13 mouse cellular contexts compared by ENCODE assay signal in the genomic region with DNA sequence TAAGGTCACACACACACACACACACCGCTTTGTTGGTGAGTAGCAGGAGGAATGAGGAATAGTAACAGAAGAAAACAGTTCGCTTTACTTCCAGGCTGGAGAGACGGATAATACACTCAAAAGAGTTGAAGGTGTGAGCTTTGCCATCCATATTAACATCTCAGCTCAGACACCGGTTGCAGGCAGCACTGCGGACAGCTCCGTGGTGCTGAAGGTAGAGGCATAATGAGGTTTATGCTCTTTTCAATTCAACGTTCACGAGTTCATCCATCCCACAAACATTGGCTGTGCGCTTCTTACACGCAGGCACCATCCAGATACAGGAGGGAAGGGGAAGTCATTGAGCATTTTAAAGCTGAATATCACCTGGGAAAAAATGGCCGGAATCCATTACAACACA. TPM values are rescaled to one million over a fixed set of nuclear protein-coding genes. Genes with fewer than 3 reads are reported as not detected.
DNase-seq lines count a peak whose midpoint lies in the region; ATAC-seq and TF ChIP-seq lines count a peak whose summit lies in the region.
"Had no signal": no experiment of that assay in that cellular context is flagged by ENCODE, and none has a peak within 500 bp of the region (broad histone marks: within the 10 kb centered on the region; RNA-seq: fewer than 3 reads in every experiment).

No protein-coding gene starts in this region.

- H3K4me1 ChIP-seq in liver, embryonic 11.5 days (replicated peaks; ENCODE audit: control insufficient read depth, insufficient read depth, low read length), result no peaks in the 10 kb centered on the region
- no peaks in the 10 kb centered on the region for H3K4me1 ChIP-seq in limb, embryonic 14.5 days (ENCODE audit: control insufficient read depth, insufficient read depth, low read length)
- 0 out of 2 replicates have a peak, but pooled peaks cover 3% of the 10 kb centered on the region for H3K4me1 ChIP-seq in midbrain, embryonic 13.5 days (replicated peaks)
- H3K4me1 ChIP-seq: forebrain, embryonic 10.5 days had no signal

- no peaks in the 10 kb centered on the region for H3K36me3 ChIP-seq in liver, embryonic 11.5 days (ENCODE audit: control insufficient read depth, insufficient read depth, low read length)
- H3K36me3 ChIP-seq in limb, embryonic 14.5 days (ENCODE audit: control insufficient read depth, insufficient read depth, low read length), result no peaks in the 10 kb centered on the region
- no peaks in the 10 kb centered on the region for H3K36me3 ChIP-seq in midbrain, embryonic 13.5 days
- H3K36me3 ChIP-seq: forebrain, embryonic 10.5 days had no signal

- H3K4me3 ChIP-seq in liver, embryonic 11.5 days (ENCODE audit: low read depth, low read length), result no peak overlapping the region
- H3K4me3 ChIP-seq in limb, embryonic 14.5 days (replicated peaks; ENCODE audit: low read length), result no peak overlapping the region
- H3K4me3 ChIP-seq in midbrain, embryonic 13.5 days (replicated peaks), result no peak overlapping the region
- H3K4me3 ChIP-seq: forebrain, embryonic 10.5 days had no signal

- no peak overlapping the region for H3K9ac ChIP-seq in liver, embryonic 11.5 days (ENCODE audit: low read depth, low read length)
- no peak overlapping the region for H3K9ac ChIP-seq in limb, embryonic 14.5 days (ENCODE audit: low read depth, low read length, severe bottlenecking)
- H3K9ac ChIP-seq in midbrain, embryonic 13.5 days (replicated peaks), result no peak overlapping the region

- TF ChIP-seq POLR2A in limb, embryonic 14.5 days (IDR thresholded peaks at IDR 0.05; ENCODE audit: borderline replicate concordance, extremely low read depth, insufficient read depth, insufficient read length), result no peak

- H3K27ac ChIP-seq in liver, embryonic 11.5 days (ENCODE audit: low read depth, low read length), result no peak overlapping the region
- no peak overlapping the region for H3K27ac ChIP-seq in limb, embryonic 14.5 days (replicated peaks; ENCODE audit: low read depth, low read length)
- H3K27ac ChIP-seq in midbrain, embryonic 13.5 days, result no peak overlapping the region
- H3K27ac ChIP-seq: forebrain, embryonic 10.5 days had no signal

- H3K9me3 ChIP-seq in liver, embryonic 11.5 days (ENCODE audit: control insufficient read depth, low read length), result no peaks in the 10 kb centered on the region
- no peaks in the 10 kb centered on the region for H3K9me3 ChIP-seq in limb, embryonic 14.5 days (ENCODE audit: control insufficient read depth, low read length)
- no peaks in the 10 kb centered on the region for H3K9me3 ChIP-seq in midbrain, embryonic 13.5 days
- H3K9me3 ChIP-seq: forebrain, embryonic 10.5 days had no signal

- no peak overlapping the region for H3K4me2 ChIP-seq in liver, embryonic 11.5 days
- no peak overlapping the region for H3K4me2 ChIP-seq in limb, embryonic 14.5 days (replicated peaks; ENCODE audit: low read depth, low read length, severe bottlenecking)
- no peak overlapping the region for H3K4me2 ChIP-seq in midbrain, embryonic 13.5 days (replicated peaks)

- ATAC-seq in liver, embryonic 11.5 days (replicated peaks; ENCODE audit: low FRiP score), result no peak
- no peak for ATAC-seq in limb, embryonic 14.5 days (ENCODE audit: low FRiP score, low read depth)
- ATAC-seq in midbrain, embryonic 13.5 days, result no peak
- ATAC-seq in inflammation-experienced regulatory T-cells, adult 6 months, result no peak

- H3K27me3 ChIP-seq in liver, embryonic 11.5 days (replicated peaks; ENCODE audit: control insufficient read depth, insufficient read depth, low read length), result peaks cover 6% of the 10 kb centered on the region
- H3K27me3 ChIP-seq in limb, embryonic 14.5 days (ENCODE audit: control insufficient read depth, insufficient read depth, low read length), result no peaks in the 10 kb centered on the region
- no peaks in the 10 kb centered on the region; the same call in 1 of the 2 replicates for H3K27me3 ChIP-seq in midbrain, embryonic 13.5 days

- DNase-seq in adrenal gland, postnatal 10 days, result peak; percentile 23
- no peak for DNase-seq in adrenal gland, postnatal 25 days
- DNase-seq in liver, result peak; percentile 21
- DNase-seq in liver, embryonic 11.5 days (ENCODE audit: low spot score), result no peak
- DNase-seq in adipocyte (ENCODE audit: low spot score), result peak; percentile 32
- peak; percentile 74 for DNase-seq in limb, embryonic 14.5 days (ENCODE audit: low spot score)
- DNase-seq: cerebellum, postnatal 10 days; kidney, adult 18-20 months had no signal

- WGBS in liver, embryonic 11.5 days, result 27% methylated on average over 11 of the region's 11 CpGs
- WGBS in limb, embryonic 14.5 days, result 26% methylated on average over 11 of the region's 11 CpGs
- 30% methylated on average over 11 of the region's 11 CpGs for WGBS in midbrain, embryonic 13.5 days

RNA-seq across cellular contexts. Expression of a gene that starts 41.2 kb away (rescaled TPM):
- 1 to 10 TPM in 1 of 2 experiments, under 1 TPM in 1; 0.63 to 1.3 TPM for total RNA-seq in adrenal gland, postnatal 10 days (2021)
- 0.64 TPM in 1 of 2 replicates, not detected in the other for total RNA-seq in adrenal gland, postnatal 25 days (2021)
- polyA plus RNA-seq in liver, embryonic 11.5 days (2014; fragmentation: Nextera tagmentation; extraction: Ambion mirVana), result 0.06 and 0.10 TPM in 2 replicates
- 3.4 and 3.6 TPM in 2 replicates for polyA plus RNA-seq in limb, embryonic 14.5 days (2012; rRNA removed)
- polyA plus RNA-seq in limb, embryonic 14.5 days (2014; fragmentation: Nextera tagmentation; extraction: Ambion mirVana), result 3.1 and 3.5 TPM in 2 replicates
- 14.8 and 18.9 TPM in 2 replicates for polyA plus RNA-seq in midbrain, embryonic 13.5 days (2015; fragmentation: Nextera tagmentation; extraction: Ambion mirVana)
- not detected for polyA plus RNA-seq in inflammation-experienced regulatory T-cells, adult 6 months (2017; shearing (Covaris generic))
- total RNA-seq: heart, adult 18-20 months had no signal
- polyA plus RNA-seq: spleen, adult 2 months had no signal

RNA-seq across cellular contexts. Expression of a gene that starts 45.7 kb away (rescaled TPM):
- total RNA-seq in adrenal gland, postnatal 10 days (2021), result 10 to 100 TPM; 18.3 to 23.7 TPM
- total RNA-seq in adrenal gland, postnatal 25 days (2021), result 21.1 and 30.9 TPM in 2 replicates
- polyA plus RNA-seq in liver, embryonic 11.5 days (2014; fragmentation: Nextera tagmentation; extraction: Ambion mirVana), result 20.8 and 25.3 TPM in 2 replicates
- 12.2 and 15.1 TPM in 2 replicates for polyA plus RNA-seq in limb, embryonic 14.5 days (2012; rRNA removed)
- 19.6 and 23.6 TPM in 2 replicates for polyA plus RNA-seq in limb, embryonic 14.5 days (2014; fragmentation: Nextera tagmentation; extraction: Ambion mirVana)
- polyA plus RNA-seq in midbrain, embryonic 13.5 days (2015; fragmentation: Nextera tagmentation; extraction: Ambion mirVana), result 14.7 and 15.7 TPM in 2 replicates
- 10 to 100 TPM; 35.8 to 50.1 (median 42.6) TPM for polyA plus RNA-seq in inflammation-experienced regulatory T-cells, adult 6 months (2017; shearing (Covaris generic))

Comparison
In these comparisons a context has a peak if more than half of its experiments do, and no peak if none do; other contexts are left out.
1. DNase-seq: peak in adrenal gland, postnatal 10 days (single experiment), liver (single experiment), adipocyte (single experiment) and limb, embryonic 14.5 days (single experiment); none in adrenal gland, postnatal 25 days (single experiment) and liver, embryonic 11.5 days (single experiment).